Mouse (Mus musculus) heart, postnatal 36 days (tissue): Measurements from ENCODE around the gene Prss45. TPM values are rescaled to one million over a fixed set of nuclear protein-coding genes. Genes with fewer than 3 reads are reported as not detected.

ENCODE experiments used
- DNase-seq, 2 experiments: peaks; one replicate each; pipeline ENCODE4 v3.0.0; 2021 to 2022
- intact Hi-C: fragments of 180-260 bp; cut with DNase I; formaldehyde crosslinking; loops from one replicate; pipeline ENCODE4 v1.15.1; 2025
- total RNA-seq, 2 experiments: library from RNA; stranded (reverse); gene quantifications; 2 replicates each; pipeline ENCODE4 v1.2.3; 2021

Prss45 gene
- total RNA-seq, 2 experiments from 2014 or later = not detected

DNA sequence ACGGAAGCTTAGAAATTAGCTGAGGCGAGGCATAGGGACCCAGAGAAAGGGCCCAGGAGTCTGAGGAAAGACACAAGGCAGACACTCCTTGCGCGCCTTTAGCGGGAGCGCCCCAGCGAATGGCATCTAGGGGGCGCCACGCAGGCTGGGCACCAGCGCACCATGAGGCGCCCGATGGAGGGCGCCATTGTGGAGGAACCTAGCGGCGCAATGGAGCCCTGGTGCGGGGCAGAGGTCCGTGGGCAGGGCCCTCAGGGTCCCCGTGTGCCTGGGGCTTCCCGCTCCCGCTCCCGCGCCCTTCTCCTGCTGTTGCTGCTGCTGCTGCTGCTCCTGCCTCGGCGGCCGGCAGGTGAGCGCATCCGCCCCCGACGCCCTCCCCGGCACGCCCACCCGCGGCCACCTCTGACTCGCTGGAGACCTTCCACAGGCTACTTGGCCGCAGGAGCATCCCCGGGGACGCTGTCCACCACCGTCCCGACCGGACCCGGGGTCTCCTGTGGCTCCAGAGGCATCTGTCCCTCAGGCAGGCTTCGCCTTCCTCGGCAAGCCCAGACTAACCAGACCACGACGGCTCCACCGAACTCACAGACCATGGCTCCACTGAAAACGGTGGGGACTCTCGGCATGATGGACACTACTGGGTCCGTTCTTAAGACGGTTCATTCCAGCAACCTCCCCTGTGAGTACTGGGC is 23.5 kb downstream of the Prss45 start, which contains the start of gene Prss50:
Prss50 (plus strand) TSS at position 187 of the 692 bp plus-strand sequence.
- intact Hi-C loops = no loop called here
- no peak for DNase-seq

DNA sequence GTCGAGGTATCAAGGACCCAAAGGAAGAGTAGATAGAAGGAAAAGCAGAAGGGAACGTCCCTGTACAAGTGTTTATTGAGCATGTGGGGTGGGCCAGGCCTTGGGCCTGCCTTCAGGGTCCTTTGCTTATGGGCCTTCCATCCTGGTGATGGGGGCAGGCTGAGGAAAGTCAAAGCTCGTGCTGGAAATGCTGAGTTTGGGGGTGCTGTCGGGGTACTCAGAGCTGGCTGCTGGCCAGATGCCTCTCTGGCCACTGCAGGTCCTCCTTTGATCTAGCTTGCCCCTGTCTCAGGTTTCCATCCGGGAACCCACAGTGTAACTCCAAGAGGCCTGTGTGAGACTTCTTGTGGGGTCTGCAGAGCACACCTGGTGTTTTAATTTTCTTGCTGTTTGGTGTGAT is 24.1 kb downstream of the Prss45 start:
- no peak for DNase-seq
- intact Hi-C loops = no loop called here

DNA sequence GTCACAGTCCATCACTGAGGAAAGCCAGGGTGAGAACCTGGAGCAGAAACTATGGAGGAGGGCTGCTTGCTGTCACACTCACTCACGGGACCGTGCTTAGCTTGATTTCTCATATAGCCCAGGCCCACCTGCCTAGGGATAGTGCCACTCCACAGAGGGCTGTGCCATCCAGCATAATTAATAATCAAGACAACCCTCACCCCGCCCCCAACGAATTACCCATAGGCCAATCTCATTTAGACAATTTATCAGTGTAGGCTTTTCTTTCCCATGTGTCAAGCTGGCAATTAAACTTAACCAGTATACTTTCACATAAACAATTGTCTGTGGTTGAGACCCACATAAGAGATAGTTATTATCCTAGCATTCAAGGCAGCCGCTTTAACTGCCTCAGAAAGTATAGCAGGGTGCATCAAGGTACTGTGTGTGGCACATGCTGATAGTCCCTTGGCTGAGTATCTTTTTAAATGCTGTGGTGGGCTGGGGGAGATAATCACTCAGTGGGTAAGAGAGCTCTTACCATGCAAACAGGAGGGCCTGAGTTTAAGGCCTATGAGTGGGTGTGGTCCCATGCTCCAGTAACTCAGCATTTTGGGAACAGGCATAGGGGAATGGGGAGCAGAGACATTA is 24.7 kb downstream of the Prss45 start:
- intact Hi-C loops = no loop called here
- DNase-seq = no peak

DNA sequence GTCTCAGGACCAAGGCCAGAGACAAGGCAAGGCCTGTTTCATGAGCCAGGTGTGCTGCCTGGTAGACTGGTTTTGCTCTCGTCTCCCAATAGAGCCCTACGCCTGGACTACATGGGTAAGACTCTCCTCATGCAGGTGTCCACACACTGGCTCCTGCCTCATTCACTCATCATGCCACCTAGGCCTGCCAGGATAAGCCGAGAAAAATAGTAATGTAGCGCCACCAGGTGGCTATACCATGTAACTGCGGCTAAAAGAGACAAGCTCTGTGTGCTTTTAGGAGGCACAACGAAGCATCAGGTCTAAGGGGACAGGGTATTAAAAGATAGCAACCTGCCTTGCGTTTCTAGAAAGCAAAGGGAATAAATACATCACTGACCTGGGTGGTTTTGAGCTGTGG is 36.6 kb downstream of the Prss45 start:
- intact Hi-C loops = loop anchor here (2.0 to 5.0 kb wide), 4 partner anchors 88 to 459 kb away; no protein-coding TSS in a partner anchor
- DNase-seq = peak; percentile 63 to 64

DNA sequence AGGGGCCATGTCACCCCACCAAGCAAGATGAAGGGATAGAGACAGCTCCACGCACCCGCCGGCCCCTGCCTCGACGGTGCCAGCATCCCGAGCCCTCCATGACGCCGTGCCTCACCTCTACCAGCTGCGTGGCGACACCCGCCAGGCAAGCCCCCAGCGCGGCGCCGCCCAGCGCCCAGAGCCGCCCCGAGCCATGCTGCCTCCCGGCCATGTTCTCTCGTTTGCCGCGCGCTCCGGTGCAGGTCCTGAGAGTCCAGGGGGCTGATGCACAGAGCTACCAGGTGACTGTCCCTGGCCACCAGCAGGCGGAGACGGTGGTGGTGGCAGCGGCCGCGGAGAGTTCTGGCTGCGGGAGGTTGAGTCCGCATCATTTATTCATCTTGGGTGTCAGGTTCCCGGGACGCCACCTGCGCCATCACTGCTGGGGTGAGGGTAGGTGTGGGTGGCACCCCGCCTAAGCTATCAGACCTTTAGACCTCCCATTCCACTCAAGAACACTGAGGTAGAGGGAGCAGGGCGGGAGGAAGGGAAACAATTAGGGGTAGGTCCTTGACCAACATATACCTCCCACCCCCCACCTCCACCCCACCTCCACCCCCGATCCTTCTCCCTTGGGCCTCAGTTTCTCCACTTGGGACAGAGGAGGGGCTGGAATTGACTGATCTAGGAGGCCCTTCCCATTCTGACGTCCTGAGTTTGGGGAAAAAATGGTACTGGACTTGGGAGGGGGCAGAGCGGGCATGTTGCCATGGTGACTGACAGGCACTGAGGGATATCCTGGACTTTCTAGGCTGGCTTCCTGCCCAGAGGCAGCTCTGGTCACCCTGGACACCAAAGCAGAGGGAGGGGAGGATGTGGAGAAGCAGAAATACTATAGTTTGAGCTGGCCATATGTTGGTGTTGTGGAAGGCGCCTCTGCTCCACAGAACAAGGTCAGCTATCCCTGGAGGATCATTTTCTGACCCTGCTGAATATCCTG is 39.6 kb downstream of the Prss45 start:
- no peak for DNase-seq
- intact Hi-C loops = loop anchor here (5.0 kb wide), 1 partner anchor 462 kb away; no protein-coding TSS in a partner anchor

DNA sequence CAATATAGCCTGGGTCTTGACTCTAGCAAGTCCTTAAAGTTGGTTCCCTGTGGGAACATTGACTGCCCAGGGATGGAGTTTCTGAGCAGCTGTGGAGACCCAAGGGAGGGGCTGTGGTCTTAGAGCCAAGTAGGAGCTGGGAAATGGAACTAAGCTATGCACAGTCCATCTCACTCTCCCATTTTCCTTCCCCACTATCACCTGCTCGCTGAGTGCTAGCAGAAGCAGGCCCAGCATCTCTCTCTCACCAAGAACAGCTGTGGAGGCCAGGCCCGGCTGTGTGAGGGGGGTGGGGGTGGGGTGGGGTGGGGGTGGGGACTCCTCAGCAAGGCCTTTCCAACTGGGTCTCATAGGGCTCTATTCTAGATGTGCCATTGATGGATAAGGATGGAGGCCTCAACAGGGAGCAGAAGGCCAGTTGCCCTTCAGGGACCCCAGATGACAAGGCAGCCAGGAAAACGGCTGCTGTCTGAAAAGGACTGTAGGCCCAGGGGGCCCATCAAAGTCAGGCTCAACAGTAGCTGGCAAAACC is 40.3 kb downstream of the Prss45 start:
- no peak for DNase-seq
- intact Hi-C loops = loop anchor here (5.0 kb wide), 2 partner anchors 337 to 462 kb away; no protein-coding TSS in a partner anchor

DNA sequence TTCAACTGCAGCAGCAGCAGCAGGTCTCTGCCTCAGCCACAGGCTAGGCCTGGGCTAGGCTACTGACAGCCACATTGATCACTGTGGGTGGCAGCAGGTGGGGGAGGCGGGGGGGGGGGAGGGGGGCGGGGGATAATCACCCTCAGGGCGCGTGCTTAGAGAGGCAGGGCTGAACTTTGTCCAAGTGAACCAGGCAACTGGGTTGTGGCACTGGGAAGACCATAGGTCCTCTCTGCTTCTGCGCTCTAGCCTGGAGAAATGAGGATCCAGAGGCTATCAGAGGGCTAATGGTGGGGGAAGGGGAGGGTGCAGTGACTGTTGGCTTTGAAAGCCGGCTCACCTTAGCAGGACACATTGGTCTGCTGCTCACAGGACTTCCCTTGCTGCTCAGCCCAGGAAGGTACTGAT is 40.9 kb downstream of the Prss45 start:
- DNase-seq = no peak
- intact Hi-C loops = loop anchor here (5.0 kb wide), 1 partner anchor 338 kb away; no protein-coding TSS in a partner anchor

DNA sequence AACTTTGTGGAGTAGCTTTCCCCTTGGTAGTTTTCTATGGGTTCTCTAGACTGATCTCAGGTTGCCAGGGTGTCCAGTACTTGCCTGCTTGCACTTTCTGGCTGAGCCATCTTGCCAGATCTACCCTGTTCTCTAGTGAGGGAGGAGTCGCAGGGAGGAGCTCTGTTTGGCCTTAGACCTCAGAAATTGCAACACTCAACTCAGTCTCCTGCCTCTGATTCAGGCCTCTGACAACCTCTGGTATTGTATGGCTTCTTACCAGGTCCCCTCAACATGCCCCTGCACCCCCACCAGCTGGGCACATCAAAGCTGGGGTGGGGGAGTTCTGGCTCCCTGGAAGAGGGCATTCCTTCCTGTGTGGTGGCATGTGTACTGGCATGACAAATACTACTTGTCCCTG is 43.0 kb downstream of the Prss45 start:
- intact Hi-C loops = loop anchor here (5.0 kb wide), 1 partner anchor 340 kb away; no protein-coding TSS in a partner anchor
- DNase-seq = no peak

DNA sequence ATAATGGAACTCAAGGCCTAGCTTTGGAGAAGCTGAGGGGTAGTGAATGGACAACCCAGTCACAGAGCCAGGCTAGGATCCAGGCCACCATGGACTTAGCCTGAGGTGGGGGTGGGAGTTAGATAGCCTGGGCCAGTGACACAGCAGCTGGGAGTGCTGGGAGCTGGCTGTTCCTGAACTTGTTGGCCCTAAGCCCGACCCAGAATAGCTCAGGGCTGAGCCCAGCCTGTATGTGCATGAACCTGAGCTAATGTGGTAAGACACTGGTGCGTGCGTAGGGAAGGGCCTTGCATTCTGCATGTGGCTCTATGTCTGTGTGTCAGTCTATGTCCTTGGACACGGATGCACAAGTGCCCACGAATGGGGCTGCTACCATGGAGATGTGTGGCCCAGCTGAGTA is 43.5 kb downstream of the Prss45 start:
- peak; percentile 78 to 81 for DNase-seq
- intact Hi-C loops = loop anchor here (5.0 kb wide), 1 partner anchor 341 kb away; no protein-coding TSS in a partner anchor

DNA sequence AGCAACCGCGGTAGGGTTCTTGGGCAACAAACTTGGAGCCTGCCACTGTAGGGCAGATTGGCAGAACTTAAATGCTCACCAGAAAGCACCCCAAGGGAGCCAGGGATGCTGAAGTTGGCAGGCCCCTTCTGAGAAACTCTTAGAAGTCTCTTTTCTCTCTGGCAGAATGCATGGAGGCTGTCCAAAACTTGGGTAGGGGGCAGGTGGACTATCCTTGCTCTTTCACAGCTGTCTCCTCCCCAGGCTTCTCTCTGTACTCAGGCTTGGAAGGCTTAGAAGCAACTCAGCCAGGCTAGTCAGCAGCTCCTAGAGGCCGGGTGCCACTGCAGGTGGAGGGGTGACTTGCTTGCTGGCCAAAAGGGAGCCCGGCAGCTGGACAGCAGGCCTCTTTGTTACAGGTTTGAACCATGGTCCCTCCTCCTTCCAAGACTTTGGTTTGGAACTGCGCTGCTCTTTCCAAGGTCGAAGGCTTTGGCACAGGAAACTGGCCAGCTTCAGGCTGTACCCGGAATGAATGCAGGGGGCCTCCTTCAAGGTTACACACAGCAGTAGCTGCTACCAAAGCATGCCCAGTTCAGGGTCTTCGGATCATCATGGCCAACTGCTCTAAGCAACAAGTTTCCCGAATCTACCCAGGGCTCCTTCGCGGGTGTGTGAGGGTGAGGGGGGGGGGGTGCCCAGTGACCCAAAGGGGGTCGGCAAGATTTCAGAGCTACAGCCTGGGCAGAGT is 45.0 kb downstream of the Prss45 start, which contains the start of gene Als2cl:
Als2cl (plus strand) TSS at position 680 of the 730 bp plus-strand sequence.
- DNase-seq = peak in 1 of 2 experiments; percentile 39
- intact Hi-C loops = loop anchor here (5.0 kb wide), 1 partner anchor 342 kb away; no protein-coding TSS in a partner anchor

DNA sequence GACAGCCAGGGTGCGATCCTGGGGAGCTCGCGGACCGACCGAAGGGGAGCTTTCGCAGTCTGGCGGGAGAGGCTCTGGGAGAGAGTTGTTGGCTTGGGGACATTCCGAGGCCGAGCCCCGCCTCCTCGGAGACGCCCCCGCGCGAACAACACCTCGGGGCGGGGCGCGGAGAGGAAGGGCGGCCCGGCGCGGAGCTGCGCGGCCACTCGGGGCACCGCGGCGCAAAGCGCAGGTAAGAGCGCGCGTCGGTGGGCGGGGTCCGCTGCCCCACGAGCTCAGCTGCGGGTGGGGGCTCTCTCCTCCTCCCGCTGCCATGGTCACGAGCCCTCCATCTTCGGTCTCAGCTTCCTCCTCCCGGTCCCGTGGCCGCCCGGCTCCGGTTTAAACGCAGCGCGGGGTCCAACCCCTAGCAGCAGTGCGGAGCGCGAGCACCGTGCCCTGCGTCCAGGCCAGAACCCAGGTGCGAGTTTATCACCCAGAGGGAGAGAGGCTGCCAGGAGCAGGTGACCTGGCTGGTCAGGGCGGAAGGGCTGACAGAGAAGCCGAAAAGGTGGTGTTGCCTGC is 45.7 kb downstream of the Prss45 start, which contains the start of gene Tmie:
Tmie (minus strand) TSS at position 116 of the 564 bp plus-strand sequence.
- intact Hi-C loops = loop anchor here (5.0 kb wide), 2 partner anchors 42 to 343 kb away; no protein-coding TSS in a partner anchor
- DNase-seq = peak; percentile 83

DNA sequence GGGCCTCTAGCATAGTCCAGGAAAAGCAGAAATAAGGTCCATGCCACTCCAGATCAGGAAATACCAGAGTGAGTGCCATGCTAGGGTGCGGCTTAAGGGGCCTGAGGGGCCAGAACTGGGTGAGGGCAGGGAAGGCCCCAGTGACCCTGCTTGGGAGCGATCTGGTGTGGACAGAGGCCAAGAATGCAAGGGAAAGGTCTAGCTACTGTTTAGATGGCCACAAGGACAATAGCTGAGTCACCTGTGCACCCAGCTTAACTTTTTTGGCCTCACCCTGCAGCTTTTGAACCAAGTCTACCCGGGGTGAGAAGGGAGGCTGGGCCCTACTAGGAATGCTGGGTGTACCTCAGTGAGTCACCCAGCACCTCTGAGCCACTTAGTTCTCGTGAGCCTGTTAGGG is 46.4 kb downstream of the Prss45 start:
- peak in 1 of 2 experiments; percentile 32 for DNase-seq
- intact Hi-C loops = loop anchor here (5.0 kb wide), 1 partner anchor 42 kb away; no protein-coding TSS in a partner anchor

DNA sequence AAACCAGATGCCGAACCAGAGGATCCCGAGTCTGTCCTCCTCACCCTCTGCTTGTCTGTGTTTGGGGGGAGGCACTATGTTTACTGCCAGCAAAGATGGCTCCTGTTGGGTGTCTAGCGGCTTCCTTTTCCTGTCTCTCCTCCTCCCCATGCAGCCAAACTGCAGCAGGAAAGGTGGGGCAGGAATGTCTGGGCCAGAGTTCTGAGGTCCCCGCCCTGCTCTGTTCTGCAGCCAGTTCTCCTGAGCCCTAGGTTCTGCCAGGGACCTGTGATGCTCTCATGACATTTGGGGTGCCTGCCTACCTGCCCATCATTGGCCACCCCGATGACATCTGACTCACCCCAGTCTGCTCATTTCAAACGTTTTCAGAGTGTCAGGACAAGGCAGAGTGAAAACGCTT is 47.6 kb downstream of the Prss45 start:
- intact Hi-C loops = loop anchor here (5.0 kb wide), 1 partner anchor 40 kb away; no protein-coding TSS in a partner anchor
- DNase-seq = peak; percentile 46 to 53

DNA sequence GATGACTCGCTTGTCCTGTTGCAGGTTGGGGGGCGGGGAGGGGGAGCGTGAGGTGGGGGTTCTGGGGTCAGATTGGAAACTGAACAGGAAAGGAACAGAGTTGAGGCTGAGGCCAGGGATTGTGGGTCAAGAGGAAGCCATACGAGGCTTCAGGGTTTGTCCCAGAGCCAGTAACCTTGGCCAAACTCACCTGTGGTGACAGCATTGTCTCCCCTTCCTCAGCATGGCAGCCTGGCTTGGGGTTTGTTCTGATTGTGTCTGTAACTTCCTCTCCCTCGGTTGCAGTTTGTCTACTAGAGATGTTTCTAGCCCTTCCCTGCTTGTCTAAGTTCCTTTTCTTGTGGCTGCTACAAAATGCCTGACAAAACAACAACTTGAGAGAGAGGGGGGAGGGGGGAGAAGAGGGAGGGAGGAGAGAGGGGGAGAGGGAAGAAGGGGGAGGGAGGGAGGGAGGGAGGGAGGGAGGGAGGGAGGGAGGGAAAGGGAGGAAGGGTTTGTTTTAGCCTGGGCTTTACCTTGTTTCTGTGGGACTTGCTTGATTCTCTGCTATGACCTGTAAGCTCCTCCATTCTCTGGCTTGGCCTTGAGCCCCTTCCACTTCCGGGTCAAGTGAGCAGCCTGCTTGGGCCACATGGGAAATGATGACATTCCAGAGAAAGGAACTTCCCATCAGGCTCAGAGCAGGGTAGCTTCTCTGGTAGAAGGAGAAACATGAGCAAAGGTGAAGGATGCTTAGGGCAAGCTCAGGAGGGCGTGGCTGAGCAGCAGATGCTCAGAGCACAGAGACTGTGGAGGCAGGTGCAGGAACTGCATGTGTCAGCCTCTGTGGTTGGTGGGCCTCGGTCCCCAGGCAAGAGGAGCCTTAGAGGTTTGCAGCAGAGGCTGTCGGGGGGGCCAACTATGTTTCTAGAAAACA is 53.3 kb downstream of the Prss45 start:
- DNase-seq = no peak
- intact Hi-C loops = no loop called here

DNA sequence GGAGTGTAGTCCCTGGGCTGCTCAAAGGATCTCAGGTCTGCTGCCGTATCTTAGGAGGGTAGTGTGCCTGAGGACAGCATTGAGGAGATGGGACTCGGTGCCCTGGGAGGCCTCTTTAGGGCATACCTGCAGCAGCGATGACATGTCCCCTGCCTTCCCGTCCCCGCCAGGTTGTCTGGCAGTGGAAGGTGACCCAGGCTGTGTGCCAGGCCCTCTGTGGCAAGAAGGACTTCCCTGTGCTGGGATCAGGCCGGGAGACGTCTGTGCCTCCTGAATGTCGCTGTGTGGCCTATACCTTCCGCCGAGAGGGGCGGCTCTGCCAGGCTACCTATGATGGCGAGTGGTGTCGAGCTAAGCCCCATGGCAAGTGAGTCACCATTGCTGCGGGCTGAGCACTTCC is 54.5 kb downstream of the Prss45 start:
- no peak for DNase-seq
- intact Hi-C loops = no loop called here

DNA sequence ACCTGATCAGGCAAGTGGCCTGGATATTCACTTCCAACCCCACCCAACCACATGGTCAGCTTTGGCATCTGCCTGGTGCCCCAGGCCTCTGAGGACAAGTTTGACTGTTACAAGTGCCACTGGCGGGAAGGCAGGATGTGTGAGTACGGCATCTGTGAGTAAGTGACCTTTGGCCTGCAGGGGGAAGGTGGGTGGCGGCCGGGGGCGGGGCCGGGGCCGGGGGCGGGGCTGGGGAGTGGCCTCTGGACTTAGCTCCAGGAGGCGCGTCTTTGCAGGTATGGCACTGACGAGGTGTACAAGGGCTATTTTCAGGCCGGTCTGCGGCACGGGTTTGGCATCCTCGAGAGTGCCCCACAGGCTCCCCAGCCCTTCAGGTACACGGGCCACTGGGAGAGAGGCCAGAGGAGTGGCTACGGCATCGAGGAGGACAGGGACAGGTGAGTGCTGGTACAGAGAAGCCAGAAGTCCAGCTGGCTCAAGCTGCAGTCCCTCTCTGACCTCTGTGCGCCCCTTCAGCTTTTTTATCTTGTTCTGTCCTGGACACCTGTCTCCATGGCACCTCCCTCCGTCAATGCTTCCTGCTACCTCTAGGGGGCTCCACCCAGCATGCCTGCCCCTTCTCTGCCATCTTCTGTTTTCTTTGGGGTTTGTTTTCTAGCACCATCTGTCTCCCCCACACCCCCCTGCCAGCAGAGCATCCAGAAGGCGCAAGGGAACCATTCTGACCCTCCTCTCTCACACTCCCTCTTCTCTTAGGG is 55.8 kb downstream of the Prss45 start:
- DNase-seq = no peak
- intact Hi-C loops = no loop called here
